Mouse (Mus musculus) ES-Bruce4 (cell line): ENCODE measurements at regions not wholly inside any gene's neighbourhood (a gene's known extent, or its start where the extent isn't known, plus 50 kb on each side); places are given as distances from the start of the nearest gene placed in this dataset.
A peak's percentile ranks its signal among the peaks of the same experiment; 100 is the strongest.

Experiments used
- H3K27ac ChIP-seq: 2 replicates; pipeline ENCODE4 v1.5.1; 2012; ENCODE audit warnings: low read length, inconsistent platforms; ENCODE audit not compliant: insufficient read depth
- H3K27me3 ChIP-seq: 2 replicates; pipeline ENCODE4 v1.6.1; 2012; ENCODE audit warnings: mild to moderate bottlenecking, low read length, inconsistent platforms; ENCODE audit not compliant: control insufficient read depth, poor library complexity, insufficient read depth, severe bottlenecking
- H3K36me3 ChIP-seq: 2 replicates; pipeline ENCODE4 v1.6.1; 2012; ENCODE audit warnings: inconsistent platforms, mild to moderate bottlenecking, low read length, moderate library complexity; ENCODE audit not compliant: control insufficient read depth, poor library complexity, insufficient read depth, severe bottlenecking
- H3K4me1 ChIP-seq: one replicate; pipeline ENCODE4 v1.8.1; 2011; ENCODE audit warnings: low read length; ENCODE audit not compliant: control insufficient read depth, insufficient read depth
- H3K4me3 ChIP-seq: 2 replicates; pipeline ENCODE4 v1.5.1; 2011; ENCODE audit warnings: low read depth, mild to moderate bottlenecking, low read length
- H3K9ac ChIP-seq: 2 replicates; pipeline ENCODE4 v1.6.1; 2012; ENCODE audit warnings: low read depth, mild to moderate bottlenecking, inconsistent platforms; ENCODE audit not compliant: poor library complexity, severe bottlenecking
- H3K9me3 ChIP-seq: replicated peaks from 2 replicates; pipeline ENCODE4 v1.6.1; 2012; ENCODE audit warnings: mild to moderate bottlenecking, low read length, inconsistent platforms; ENCODE audit not compliant: control insufficient read depth, poor library complexity, insufficient read depth, severe bottlenecking
- CTCF ChIP-seq: IDR thresholded peaks from one replicate; pipeline ENCODE4 v1.8.1; 2011; ENCODE audit warnings: low read depth, low read length
- EP300 ChIP-seq: IDR thresholded peaks from 2 replicates; pipeline ENCODE4 v1.6.1; 2011; ENCODE audit warnings: low read depth, low read length; ENCODE audit not compliant: insufficient read depth
- POLR2A ChIP-seq: IDR thresholded peaks from one replicate; pipeline ENCODE4 v1.8.1; 2011; ENCODE audit warnings: low read length; ENCODE audit not compliant: insufficient read depth

DNA sequence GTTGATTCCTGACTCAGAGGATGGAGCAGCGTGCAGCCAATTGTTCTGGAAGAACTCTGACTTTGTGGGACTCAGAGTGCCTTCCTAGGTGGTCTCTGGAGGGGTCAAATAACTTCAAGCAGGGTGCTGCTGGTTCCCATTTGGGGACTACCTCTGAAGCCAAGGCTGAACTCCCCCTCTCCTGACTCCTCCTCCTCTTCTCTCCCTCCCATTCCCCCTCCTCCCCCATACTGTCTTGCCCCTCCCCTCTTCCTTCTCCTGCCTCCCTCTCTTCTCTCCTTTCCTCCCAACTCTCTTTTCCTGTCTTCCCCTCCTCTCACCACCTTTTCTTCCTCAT lies 632.1 kb downstream of the Zfp706 start:
- no peak for TF ChIP-seq CTCF
- TF ChIP-seq POLR2A: no peak
- TF ChIP-seq EP300: no peak
- no peaks in the 10 kb centered on the region for H3K27me3 ChIP-seq
- H3K36me3 ChIP-seq: no peaks in the 10 kb centered on the region
- peak overlapping the region; percentile 34 for H3K4me3 ChIP-seq
- no peak overlapping the region for H3K27ac ChIP-seq
- H3K9ac ChIP-seq: peak overlapping the region; percentile 53; the same call in 1 of the 2 replicates
- peaks cover 4% of the 10 kb centered on the region for H3K4me1 ChIP-seq
- H3K9me3 ChIP-seq: no peaks in the 10 kb centered on the region

- H3K4me3 ChIP-seq: peak overlapping the region; percentile 34
- no peaks in the 10 kb centered on the region for H3K36me3 ChIP-seq
- H3K27me3 ChIP-seq: no peaks in the 10 kb centered on the region
- H3K27ac ChIP-seq: no peak overlapping the region; the same call in 1 of the 2 replicates
- H3K4me1 ChIP-seq: peaks cover 4% of the 10 kb centered on the region
- H3K9me3 ChIP-seq: no peaks in the 10 kb centered on the region
- peak overlapping the region; percentile 53 for H3K9ac ChIP-seq
- no peak for TF ChIP-seq CTCF
- TF ChIP-seq POLR2A: no peak
- no peak for TF ChIP-seq EP300
Observed at GRCm38 (mm10) chr15:36374732-36375548, 632.6 kb downstream of the Zfp706 start.

- Histone ChIP-seq H3K27me3 (no peaks in the 10 kb centered on the region), H3K9me3 (no peaks in the 10 kb centered on the region; the same call in 1 of the 2 replicates), H3K9ac (peak overlapping the region; percentile 53; the same call in 1 of the 2 replicates), H3K4me3 (peak overlapping the region; percentile 27), H3K36me3 (no peaks in the 10 kb centered on the region), H3K27ac (no peak overlapping the region), H3K4me1 (peaks cover 4% of the 10 kb centered on the region)
- TF ChIP-seq CTCF (no peak), POLR2A (no peak)
Observed at GRCm38 (mm10) chr15:36373900-36374611, 633.5 kb downstream of the Zfp706 start.

DNA sequence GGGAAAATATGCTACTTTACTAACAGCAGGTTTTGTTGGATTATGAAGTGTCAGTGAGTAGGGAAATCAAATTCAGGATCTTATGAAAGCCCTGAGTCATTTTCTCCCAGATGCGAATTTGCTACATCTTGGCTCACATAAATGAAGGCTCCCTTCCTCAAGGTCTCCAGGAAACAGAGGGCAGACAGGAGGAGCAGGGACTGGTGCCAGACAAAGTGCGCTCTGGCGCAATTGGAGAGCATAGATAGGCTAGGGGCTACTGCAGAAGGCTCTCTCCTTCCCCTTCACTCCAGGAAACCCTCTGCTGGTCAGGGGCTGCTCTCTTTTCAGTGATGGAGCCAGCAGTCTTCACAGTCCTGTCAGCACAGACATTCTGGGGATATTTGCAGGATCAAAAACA lies 634.1 kb downstream of the Zfp706 start:
- H3K36me3 ChIP-seq: no peaks in the 10 kb centered on the region
- no peak overlapping the region for H3K9ac ChIP-seq
- TF ChIP-seq CTCF: no peak
- no peak for TF ChIP-seq POLR2A
- no peak for TF ChIP-seq EP300
- H3K27ac ChIP-seq: no peak overlapping the region
- H3K4me3 ChIP-seq: no peak overlapping the region
- H3K27me3 ChIP-seq: no peaks in the 10 kb centered on the region
- H3K9me3 ChIP-seq: no peaks in the 10 kb centered on the region; the same call in 1 of the 2 replicates
- peaks cover 4% of the 10 kb centered on the region for H3K4me1 ChIP-seq

DNA sequence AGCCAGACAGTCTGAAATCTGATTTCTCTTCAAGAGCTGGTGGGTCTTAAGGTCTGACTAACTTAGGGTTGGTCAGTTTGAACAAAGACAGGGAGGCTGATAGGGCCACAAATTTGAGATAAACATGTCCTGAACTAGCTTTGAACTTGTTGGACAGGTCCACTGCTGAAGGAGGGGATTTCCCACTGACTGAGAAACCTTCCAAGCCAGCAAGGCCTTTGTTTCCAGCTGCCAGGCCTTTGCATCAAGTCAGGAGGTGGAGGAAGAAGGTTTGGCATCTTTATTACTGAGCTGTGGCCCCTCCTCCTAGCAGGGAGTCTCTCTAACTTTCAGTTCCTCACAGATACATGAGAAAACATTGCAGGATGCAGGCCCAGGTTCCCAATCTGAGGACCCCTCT lies 636.2 kb downstream of the Zfp706 start:
- H3K27me3 ChIP-seq: no peaks in the 10 kb centered on the region
- H3K9ac ChIP-seq: no peak overlapping the region
- no peaks in the 10 kb centered on the region for H3K36me3 ChIP-seq
- no peaks in the 10 kb centered on the region; the same call in 1 of the 2 replicates for H3K9me3 ChIP-seq
- no peak overlapping the region for H3K4me3 ChIP-seq
- peak overlapping the region; percentile 45; the same call in 1 of the 2 replicates for H3K27ac ChIP-seq
- no peak for TF ChIP-seq CTCF
- TF ChIP-seq EP300: no peak
- TF ChIP-seq POLR2A: no peak
- peaks cover 4% of the 10 kb centered on the region for H3K4me1 ChIP-seq

DNA sequence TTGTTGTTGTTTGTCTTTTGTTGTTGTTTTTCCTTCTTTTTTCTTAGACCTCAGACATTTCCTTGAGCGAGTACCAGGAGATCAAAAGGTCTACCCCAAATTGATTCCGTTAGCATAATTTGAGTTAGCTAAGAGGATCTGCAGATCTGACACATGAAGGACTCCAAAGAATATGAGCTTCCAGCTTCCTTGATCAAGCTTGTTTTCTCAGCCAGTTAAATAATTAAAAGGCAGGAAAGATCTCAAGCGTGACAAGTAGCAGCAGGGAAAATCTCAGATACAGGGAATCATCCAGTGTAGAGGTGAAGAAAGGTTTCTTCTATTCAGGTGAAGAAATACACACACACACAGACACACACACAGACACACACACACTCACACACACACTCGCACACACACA lies 636.7 kb downstream of the Zfp706 start:
- Histone ChIP-seq H3K27ac (peak overlapping the region; percentile 45; the same call in 1 of the 2 replicates), H3K9me3 (no peaks in the 10 kb centered on the region; the same call in 1 of the 2 replicates), H3K36me3 (no peaks in the 10 kb centered on the region), H3K27me3 (no peaks in the 10 kb centered on the region), H3K9ac (no peak overlapping the region), H3K4me1 (peaks cover 4% of the 10 kb centered on the region), H3K4me3 (no peak overlapping the region)
- TF ChIP-seq EP300 (no peak), POLR2A (no peak), CTCF (no peak)
